Mouse (Mus musculus) 3T3-L1 (cell line): ENCODE results near the gene Tdgf1.

ENCODE experiments used
- DNase-seq: peaks from one replicate; pipeline ENCODE4 v3.0.0-alpha.2; 2015; ENCODE audit warnings: low read depth, low spot score

Gene Tdgf1

DNA sequence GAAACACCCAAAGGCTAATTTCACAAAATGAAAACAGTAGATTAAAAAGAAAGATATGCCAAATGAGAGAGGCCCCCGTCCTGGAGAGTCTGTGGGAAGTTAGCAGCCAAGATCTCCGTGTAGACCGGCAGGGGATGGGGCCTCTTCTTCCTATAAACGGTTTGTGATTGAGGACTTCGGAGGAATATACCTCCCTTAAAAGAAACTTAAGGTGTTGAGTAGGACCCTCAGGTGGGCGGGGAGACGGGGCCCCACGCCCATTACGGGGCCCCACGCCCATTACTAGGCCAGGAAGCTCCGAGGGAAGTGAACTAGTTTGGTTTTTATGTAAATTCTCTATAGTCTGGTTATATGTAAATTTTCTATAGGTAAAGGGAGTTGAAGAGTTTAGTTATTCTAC lies at the start of gene Tdgf1:
Tdgf1 (minus strand) TSS at position 233 of the 400 bp plus-strand sequence.
- no peak for DNase-seq

DNA sequence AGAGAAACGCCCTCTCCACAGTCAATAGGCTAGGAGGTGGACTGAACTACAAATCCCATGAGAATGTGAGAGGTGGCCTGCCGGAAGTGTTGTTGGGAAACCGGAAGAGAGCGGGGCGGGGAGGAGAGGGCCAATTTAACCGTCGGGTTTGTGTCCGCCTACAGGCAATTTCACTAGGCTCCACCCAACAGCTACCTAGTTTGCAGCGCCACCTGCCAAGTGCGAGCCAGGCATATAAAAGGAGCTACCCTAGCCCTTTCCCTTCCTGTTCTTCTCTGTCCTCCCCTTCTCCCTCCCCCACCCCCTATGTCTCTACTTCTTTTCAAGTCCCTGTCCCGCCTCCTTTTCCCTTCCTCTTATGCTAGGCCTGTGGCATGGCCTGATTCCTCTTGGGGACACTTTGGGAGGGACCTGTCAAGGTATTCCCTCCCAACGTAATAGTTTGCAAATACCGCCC lies 48.8 kb upstream of the Tdgf1 start:
- peak; percentile 74 for DNase-seq

DNA sequence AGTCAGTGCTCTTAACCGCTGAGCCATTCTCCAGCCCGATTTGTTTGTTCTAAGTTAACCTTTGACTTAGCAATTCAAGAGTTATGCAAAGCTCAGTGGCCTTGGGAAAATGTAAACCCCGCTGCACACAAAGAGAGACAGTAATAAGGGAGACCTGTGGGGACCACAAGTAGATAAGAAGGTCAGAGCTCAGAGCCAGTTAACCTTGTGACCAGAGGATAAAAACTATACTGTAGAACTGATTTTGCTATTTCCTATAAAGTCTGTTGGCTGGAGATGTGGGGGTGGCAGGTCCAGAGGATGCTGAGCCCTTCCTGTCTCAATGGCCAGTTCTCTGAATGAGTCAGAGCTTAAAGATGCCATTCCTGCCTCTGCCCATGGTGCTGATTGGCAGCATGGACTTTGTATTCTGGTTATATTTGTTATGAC lies 47.3 kb upstream of the Tdgf1 start:
- peak; percentile 74 for DNase-seq

DNA sequence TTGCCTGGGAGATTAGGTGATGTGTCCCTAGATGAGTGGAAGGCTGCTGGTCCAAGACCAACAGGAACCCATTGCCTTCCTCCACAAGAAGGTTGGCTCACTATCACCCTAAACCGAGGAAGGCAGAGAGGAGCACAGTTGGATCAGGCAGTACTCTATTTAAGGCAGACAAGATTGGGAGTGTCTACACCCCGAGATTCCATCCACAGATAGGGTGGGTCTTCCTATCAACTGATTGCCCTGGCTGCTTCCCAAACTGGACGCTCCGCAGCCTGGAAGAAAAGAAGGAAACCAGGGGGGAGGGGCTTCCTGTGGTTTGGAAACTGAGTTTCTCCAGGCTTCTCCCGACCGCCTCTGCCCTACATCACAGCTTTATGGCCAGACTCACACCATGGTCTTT lies 44.2 kb upstream of the Tdgf1 start, which contains the start of gene Rtp3:
Rtp3 (minus strand) TSS at position 380 of the 400 bp plus-strand sequence.
- DNase-seq, result no peak

DNA sequence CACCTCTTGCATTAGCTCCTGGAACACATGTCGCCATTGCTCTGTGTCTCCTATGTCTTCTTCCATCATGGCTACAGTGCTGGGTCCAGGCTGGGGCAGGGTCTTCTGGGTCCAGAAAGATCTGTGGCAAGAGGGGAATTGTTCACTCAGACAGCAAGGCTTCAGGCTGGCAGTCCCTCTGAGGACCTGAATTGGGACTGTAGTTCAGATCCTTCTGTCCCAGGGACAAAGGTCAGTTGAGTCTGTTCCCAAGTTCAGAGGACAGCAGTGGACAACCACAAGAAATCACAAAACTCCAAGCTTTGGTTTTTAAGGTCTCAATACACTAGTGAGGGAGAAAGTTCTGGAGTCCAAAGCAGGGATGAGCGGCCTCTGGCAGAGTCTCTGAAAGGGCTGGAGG lies 43.6 kb upstream of the Tdgf1 start:
- DNase-seq, result no peak

DNA sequence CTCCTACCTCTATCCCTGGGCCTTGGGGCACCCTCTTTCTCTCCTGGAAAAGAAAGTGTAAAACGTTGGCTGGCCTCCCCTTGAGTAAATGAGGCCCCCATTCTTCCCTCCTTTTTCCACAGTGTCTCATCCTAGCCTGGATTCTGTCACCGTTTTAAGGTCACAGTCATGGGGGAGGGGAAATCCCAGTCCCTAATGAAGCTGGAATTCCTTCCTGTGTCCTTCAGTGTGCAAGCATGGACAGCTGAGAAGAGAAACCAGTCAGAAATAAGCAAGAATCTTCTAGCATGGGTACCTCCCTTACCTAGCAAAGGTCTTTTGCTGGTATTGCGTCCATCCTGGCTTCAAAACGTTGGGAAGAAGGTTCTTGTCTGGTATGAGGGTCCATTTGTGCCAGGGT lies 43.2 kb upstream of the Tdgf1 start:
- no peak for DNase-seq

DNA sequence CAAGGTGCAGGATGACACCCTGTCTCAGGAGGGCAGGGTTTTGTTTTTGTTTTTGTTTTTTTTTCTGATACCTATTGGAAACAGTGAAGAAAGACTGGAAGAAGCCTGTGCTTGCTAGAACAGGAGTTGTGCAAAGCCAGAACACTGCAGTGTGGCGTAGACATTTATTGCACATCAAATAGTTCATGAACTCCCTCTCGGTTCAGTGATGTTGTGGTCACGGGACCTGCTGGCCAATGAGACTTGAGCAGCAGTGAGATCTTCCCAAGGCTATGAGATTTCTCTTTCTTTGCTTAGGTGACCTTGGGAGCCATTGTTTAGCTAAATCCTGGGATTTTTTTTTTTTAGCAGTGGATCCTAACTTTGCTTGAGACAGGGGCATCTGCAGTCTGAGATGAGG lies 42.1 kb upstream of the Tdgf1 start:
- no peak for DNase-seq

DNA sequence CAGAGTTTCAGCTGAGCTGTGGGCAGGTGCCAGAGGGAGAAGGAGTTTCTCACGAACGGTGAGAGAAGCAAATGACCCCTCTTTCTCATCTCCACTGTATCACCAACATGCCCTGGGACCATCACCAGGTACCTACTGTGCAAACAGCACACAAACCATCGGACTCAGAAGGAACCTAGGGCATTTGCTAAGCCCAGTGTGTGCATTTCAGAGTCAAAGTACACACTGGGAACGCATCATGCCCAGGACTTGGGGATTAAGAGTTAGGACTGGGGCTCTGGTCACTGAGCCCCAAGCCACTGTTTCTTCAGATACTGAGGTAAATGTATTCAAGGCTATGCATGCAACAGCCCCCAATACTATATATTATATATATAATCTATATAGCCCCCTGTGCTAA lies 41.4 kb upstream of the Tdgf1 start:
- no peak for DNase-seq

DNA sequence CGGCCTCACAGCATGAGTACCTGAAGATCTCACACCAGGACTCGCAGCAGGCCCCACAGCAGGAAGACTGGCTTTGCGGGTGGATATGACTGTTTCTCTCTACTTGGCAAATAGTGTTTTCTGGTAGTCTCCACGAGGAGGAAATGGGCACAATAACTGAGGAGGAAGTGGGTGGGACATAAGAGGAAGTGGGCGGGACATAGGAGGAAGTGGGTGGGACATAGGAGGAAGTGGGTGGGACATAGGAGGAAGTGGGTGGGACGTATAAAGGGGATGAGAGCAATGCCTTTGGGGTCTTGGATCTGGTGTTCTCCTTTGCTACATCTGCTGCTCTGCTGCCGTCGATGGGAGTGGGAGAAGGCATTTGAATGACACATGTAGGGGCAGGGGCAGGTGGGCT lies 40.0 kb upstream of the Tdgf1 start:
- DNase-seq, result no peak

DNA sequence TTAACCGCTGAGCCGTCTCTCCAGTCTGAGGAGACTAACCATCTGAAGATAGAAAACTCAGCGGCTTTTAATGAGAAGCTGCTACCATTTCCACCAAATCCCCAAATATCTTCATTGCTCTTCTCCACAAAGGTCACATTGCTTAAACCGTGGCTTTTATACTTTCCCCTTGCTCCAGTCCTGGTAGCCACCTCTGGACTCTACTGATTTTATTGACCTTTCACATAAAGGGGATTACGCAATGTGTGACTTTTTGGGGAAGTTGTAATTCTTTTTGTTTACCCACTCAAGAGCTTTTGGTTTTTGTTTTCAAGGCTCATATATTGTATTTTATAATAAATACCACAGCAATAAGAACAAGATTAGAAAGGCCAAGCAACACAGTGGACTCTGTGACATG lies 39.6 kb upstream of the Tdgf1 start:
- DNase-seq, result no peak

DNA sequence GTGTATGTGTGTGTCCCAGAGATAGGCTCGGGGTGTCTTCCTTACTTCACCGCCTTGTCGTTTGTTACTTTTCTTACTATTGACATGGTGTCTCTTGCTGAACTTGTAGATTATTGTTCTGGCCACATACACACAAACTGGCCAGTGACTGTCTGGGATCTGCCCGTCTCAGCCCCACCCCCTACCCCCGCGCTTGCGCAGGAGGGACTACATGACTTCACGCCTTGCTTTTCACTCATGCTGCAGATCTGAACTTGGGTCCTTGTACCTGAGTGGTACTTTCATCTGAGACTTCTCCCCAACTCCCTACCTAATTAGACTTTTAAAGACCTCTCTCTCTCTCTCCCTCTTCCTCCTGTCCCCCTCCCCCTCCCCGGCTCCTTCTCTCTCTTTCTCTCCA lies 38.1 kb upstream of the Tdgf1 start:
- no peak for DNase-seq

DNA sequence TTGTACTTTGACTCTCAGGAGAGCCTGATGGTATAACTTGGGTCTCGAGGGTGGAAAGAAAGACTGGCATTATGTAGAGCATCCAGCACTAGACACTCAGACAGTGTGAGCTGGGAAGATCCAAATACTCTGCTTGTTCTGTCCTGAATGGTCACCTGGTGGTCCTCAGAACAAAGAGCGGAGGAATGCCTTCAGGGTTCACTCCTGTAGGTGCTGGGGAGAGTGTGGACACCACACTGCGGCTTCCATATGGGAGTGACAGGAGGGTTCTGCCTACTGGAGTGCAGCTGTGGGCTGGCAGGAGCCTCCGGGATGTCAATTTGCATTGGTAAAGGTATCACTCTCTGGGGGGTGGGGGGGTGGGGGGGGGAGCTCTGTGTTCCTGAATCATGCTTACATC lies 36.4 kb upstream of the Tdgf1 start:
- no peak for DNase-seq

DNA sequence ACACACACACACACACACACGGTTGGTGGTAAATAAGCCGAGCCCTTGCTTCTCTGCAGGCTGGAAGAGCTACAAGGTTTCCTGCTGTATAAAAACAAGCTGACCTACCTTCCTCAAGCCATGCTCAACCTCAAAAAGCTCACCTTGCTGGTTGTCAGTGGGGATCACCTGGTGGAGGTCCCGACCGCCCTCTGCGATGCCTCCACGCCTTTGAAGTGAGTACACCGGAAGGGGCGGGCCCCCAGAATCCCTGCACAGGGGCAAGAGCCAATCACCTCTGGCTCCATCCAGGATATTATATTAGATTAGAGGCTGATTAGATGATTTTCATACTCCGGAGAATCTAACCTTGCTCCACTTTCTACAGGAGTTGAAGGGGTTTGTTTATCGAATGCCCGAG lies 33.5 kb upstream of the Tdgf1 start:
- DNase-seq, result no peak

DNA sequence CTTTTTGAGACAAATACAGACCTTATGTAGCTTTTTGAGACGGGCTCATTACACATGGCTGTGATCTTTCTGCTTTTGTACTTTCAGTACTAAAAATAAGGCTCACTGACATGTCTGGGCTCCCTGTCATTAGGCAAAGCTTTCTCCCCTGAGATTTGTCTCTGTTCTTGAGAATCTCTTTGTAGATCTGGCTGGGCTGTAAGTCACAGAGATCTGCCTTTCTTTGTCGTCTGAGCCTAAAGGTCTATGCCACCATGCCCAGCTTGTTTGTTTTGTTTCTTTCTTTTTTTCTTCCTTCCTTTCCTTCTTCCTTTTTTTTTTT lies 19.9 kb upstream of the Tdgf1 start:
- no peak for DNase-seq

DNA sequence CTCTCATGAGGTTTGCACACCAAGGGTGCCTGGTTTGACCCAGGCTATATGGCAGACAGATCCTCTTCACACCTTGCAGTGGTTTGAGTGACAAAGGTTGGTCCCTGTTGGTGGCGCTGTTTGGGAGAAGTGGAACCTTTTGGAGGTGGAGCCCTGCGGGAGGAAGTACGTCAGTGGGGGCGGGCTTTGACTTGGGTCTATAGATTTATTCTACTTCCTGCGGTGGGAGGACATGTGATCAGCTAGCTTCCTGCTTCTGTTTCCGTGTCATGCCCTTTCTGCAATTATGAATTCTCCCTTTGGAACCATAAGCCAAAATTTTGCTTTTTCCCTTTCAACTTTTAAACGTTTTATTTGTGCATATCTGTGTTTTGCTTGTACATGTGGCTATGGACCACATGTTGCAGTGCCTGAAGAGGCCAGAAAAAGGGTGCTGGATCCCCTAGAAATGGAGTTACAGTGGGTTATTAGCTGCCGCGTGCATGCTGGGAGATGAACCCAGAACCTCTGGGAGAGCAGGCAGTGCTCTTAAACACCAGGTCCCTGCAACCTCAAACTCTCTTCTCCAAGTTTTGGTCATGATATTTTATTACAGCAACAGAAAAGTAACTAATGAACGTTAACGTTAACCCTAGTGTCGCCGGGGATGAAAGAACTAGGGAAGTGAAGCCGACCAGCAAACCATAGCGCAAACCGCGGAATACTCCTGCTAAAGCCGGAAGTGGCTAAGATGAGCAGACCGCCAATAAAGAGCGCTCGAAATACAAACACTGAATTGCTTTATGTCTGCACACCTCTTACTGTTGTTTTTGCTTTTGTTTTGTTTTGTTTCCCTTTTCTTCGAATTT lies 19.3 kb upstream of the Tdgf1 start:
- no peak for DNase-seq

DNA sequence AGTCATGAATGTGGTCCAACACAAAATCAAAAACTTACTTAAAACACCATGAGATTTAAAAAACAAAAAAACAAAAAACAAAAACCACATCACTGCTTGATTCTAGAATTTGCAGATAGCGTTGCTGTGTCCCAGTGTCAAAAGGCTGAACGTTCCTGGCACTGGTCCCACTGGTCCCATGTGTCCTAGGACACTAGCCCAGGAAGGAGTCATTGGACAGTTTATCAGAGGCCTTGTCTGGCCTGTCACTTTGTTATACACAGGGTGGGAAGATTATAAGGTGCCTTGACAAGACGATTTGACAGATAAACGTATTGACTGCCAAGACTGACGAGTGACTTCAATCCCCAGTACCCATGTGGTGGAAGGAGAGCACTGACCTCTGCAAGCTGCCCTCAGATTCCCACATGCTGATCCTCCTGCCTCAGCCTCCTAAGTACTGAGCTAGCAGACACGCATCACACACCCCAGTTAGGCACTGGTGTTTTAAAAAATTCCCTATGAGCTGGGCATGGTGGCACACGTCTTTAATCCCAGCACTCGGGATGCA lies 17.7 kb upstream of the Tdgf1 start:
- DNase-seq, result no peak

DNA sequence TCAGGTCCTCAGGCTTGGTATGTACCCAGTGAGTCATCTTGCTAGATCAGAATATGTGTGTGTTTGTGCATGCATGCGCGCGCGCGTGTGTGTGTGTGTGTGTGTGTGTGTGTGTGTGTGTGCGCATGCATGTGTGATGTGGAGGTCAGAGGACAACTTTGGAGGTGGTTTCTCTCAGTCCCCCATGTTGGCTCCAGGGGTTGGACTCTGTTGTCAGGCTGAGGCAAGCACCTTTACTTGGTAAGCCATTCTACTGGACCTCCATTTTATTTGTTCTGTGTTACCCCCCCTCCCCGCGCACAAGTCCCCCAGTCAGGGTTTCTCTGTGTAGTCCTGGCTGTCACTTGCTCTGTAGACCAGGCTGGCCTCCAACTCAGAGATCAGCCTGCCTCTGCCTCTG lies 15.4 kb upstream of the Tdgf1 start:
- no peak for DNase-seq

DNA sequence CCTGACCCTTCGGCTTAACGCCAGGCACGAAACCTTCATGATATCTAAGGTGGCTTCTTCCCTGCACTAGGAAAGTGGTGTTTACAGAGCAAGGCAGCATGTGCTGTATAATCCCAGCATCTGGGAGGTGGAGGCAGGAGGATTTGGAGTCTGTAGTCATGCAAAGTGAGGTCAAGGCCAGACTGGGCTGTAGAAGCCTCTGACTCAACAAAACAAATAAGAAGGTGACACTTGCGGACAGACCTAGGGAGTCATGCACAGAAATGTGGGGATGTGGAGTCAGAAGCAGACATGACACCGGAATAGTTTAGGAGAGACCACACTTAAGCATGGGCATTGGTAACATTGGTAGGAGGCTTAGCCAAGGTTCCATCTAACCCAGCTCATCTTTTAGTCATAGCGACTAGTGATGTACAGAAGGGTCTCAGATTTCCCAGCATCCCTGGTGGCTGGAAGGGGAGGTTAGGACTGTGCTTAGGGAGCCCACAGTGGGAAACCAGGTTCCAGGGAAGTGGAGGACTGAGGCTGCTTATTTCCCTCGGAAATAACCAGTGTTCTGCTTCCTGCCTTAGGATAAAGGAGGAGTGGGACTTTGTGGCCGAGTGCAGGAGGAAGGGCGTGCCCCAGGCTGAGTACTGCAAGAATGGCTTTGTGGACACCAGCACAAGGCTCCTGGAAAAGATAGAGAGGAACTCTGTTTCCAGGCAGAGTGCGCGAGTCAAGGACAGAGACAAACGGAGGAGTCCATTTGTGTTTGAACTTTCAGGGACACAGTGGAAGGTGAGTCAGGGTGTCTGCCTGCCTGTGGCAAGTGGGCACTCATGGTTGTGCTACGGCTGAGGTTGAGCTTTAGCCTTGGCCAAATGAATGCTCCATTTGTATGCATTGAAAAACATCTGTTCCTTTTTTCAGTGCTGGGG lies 14.5 kb upstream of the Tdgf1 start:
- no peak for DNase-seq

DNA sequence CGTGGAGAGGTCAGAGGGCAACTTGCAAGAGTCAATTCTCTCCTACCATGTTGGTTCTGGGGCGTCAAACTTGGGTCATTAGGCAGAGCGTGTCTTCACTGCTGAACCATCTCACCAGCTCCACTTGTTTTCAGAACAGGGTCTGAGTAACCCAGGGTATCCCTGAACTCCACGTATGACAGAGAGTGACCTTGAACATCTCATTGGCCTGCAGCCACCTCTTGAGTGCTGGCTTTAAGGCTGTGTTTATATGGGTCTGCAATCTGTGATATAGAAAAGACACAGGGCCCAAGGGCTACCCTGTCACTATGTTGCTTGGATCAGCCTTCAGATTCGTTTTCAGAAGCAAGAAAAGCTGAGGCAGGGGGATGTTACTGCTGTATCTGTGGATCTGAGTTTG lies 13.7 kb upstream of the Tdgf1 start:
- no peak for DNase-seq

DNA sequence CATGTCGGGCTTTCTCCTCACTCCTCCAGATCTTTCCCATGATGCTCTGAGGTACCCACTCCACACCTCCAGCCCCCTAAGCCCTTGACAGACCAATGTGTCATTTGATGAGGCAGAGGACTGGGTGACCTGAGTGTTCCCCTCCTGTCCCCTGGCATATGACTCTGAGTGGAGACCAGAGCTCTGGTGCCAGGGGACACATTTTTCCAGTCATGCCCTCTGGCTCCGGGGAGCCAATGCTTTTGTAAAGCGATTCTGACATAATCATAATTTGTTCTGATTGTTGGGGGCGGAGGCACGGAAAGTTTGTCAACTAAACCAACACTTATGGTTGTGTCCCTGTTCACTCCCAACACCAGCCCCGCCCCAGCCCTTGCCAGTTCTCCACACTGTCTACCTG lies 10.0 kb upstream of the Tdgf1 start:
- DNase-seq, result no peak

DNA sequence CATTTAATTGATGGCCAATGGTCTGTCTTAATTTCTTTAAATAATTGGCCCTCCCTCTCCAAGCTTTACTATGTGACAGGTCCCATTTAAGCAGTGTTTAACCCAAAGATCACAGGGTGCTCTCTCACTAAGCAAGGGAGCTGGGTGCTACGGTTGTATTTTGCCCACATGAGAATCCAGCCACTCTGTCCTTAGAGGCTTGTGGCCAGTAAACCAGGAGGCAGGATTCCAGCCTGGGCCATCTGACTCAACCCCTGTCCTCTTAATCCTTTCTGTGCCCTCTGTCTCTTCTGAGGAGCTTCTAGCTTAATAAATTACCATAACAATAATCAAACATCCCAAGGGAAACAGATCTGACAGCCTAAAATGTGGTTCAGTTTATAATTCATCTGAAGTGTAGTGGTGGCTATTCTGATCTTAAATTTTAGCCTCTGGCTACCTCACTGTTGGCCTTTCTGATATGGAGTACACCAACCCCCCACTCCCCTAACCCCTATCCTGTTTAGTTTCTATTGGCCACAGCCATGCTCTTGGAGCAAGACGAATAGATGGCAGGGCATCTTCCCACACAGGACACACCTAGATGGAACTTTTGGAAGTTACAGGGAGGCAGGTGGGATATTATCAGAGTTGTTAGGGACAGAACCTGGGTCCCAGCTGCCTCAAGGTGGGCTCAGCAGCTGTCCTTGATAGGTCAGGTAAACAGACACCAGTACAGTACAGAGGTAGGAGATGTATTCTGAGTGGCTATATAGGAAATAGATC lies 8.9 kb upstream of the Tdgf1 start:
- DNase-seq, result no peak
